Mouse (Mus musculus) common myeloid progenitor, adult 5-6 weeks (primary cell): Measurements from ENCODE around the gene Gpatch4. TPM values are rescaled to one million over a fixed set of nuclear protein-coding genes. Genes with fewer than 3 reads are reported as not detected.
A peak's percentile ranks its signal among the peaks of the same experiment; 100 is the strongest.

ENCODE experiments used
- ATAC-seq: replicated peaks from 2 replicates; pipeline ENCODE4 v1.8.0; 2016; ENCODE audit warnings: low read depth, mild to moderate bottlenecking, moderate TSS enrichment, inconsistent platforms; ENCODE audit not compliant: poor library complexity, severe bottlenecking
- total RNA-seq: library from RNA; stranded (forward); fragments of 200-1000, 187-1606 nt; gene quantifications from 2 replicates; pipeline ENCODE4 v1.2.3, GENCODE M21; 2017

Gene Gpatch4
- total RNA-seq, 1 experiment from 2014 or later = 65.8 TPM

DNA sequence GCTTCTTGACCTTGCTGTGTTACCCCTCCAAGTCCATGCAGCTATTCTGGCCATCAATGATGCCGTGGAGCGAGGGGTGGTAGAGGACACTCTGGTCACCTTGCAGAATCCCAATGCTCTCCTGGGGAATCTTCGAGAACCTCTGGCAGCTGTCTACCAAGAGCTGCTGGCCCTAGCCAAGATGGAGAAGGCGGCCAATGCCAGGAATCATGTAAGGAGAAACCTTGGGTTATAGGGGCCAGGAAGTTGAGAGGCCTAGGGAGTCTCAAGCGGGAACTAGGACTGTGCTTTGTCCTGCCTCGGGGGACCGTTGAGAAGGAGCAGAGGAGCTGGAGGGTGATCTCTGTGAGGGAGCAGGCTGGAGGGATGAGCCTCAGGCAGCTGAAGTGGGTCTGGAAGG, 47.2 kb downstream of the Gpatch4 start:
- no peak for ATAC-seq

DNA sequence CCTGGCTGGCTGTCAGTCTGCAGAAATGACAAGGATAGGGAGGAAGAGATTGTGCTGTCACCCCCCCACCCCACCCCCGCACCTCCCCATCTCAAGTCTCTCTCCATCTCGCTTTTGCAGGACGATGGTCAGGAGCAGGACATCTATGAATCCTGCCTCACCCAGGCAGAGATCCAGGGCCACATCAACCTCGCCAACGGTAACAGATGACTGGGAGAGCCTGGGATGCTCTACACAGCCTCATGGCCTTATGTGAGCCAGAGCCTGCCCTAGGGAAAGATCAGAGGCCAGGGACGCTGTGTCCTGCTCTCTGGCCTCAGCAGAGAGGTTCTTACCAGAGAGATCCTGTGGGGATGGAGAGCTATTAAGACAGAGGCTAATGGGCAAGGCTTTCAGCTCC, 47.7 kb downstream of the Gpatch4 start:
- ATAC-seq = no peak

DNA sequence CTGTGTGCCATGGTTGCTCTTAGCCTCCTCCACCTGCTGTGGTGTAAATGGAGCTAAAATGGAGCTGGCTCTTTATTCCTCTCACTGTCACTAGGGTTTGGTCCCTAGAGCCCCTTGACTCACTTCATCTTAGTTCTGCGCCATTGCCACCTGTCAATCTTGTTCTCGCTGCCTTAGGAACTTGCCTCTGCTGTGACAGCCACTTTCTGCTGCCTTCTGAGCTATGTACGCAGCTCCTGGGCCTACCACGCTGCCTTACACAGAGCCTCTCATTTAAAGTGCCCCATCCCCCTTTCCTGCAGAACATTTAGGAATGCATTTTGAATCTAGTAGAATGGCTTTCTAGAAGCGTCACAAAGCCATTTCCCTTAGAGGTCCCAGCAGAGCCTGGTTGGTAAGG, 51.2 kb downstream of the Gpatch4 start:
- no peak for ATAC-seq

DNA sequence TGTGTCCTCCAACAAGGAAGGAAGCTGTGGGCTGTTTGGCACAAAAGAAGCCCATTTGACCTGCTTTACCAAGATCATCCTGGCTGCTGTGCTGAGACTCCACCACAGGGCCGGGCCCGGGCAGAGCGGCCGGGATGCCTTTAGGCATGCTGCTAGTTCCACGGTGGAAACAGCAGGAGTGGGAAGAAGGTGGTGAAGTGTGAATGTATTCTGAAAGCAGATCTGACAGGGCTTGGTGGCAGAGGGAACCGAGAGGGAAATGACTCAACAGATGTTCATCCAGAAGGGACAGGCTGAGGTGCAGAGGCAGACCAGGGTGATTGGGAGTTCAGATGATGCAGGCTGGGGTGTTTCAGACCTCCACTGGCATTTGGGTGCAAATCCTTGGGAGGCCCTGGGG, 54.8 kb downstream of the Gpatch4 start:
- ATAC-seq = peak; percentile 48

DNA sequence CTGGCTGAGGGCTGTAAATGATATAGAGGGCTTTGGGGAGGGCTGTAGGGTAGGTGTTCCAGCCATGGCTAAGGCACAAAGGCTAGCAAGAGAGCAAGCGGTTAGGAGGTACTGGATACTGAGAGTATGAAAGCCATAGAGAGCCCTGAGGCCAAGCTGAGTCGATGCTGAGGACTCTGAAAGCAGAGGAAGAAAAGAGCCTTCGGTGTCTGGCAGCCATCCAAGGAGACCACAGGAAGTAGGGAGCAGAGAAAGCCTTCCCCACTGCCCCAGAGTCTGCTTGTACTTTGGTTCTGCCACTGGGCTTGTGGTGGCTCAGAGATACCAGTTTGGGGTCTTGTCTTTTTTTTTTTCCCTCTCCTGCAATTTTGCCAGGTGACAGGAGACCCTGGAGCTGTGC, 57.3 kb downstream of the Gpatch4 start:
- ATAC-seq = peak; percentile 44

DNA sequence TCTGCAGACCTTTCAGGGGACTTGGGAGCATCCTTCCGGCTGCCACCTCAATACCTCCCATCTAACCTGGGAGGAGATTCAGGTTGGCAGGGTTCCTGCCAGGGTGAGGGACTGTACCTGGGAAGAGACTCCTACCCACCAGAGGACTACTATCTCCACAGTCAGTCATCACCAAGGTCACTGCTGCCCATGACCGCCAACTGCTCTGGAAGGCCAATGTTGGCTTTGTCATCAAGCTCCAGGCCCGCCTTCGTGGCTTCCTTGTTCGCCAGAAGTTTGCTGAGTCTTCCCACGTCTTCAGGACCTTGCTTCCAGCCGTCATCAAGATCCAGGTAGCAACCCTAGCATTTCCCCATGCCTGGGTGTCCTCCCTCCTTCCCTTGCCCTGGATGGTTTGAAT, 58.8 kb downstream of the Gpatch4 start:
- no peak for ATAC-seq

DNA sequence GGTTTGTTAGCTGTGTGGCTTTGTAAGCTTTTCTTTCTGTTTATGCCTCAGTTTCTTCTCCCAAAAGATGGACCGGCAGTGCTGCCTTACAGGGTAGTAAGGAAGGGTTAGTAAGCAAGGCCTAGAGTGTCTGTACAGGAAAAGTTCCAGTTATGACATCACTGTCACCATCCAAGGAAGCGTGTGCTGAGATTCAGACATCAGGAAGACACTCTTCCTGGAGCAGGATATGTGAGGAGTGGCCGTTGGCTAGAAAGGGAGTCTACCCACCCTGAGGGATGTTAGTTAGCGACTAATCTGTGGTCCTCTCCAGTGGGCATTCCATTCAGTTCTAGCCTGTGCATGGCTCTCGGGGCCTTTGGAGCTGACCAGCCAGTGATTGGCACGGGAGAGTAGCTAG, 59.3 kb downstream of the Gpatch4 start:
- no peak for ATAC-seq

DNA sequence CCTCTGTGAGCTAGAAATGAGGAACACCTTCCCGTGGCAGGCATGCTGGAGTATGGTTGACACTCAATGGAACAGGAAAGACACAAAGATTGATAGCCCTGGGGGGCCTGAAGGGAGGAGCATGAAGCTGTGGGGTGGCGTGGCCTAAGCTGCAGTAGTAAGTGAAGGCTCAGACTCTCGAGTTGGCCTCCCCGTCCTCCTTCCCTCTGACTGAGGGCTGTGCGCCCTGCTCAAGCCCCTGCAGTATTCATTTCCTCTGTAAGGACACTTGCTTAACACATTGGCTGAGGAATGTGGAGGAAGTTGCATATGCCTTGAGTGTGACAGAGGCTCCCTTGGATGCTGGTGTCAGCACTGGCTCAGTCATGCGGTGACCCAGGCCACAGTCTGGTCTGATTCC, 59.7 kb downstream of the Gpatch4 start:
- ATAC-seq = peak; percentile 59

Other genes starting within 250 kb of the Gpatch4 start
- not detected in 2 replicates for gene Ntrk1, start 247.9 kb upstream of the Gpatch4 start, total RNA-seq
- gene Insrr, start 246.2 kb upstream of the Gpatch4 start, total RNA-seq = not detected in 2 replicates
- gene Pear1, start 218.8 kb upstream of the Gpatch4 start, total RNA-seq = 6.8 and 9.6 TPM in 2 replicates
- gene Sh2d2a, start 196.4 kb upstream of the Gpatch4 start, total RNA-seq = 0.59 TPM in 1 of 2 replicates, not detected in the other
- 31.6 and 42.4 TPM in 2 replicates for gene Prcc, start 157.5 kb upstream of the Gpatch4 start, total RNA-seq
- 529 and 635 TPM in 2 replicates for gene Hdgf, start 136.8 kb upstream of the Gpatch4 start, total RNA-seq
- 114 and 121 TPM in 2 replicates for gene Mrpl24, start 123.6 kb upstream of the Gpatch4 start, total RNA-seq
- gene Isg20l2, start 112.8 kb upstream of the Gpatch4 start, total RNA-seq = 50.2 and 56.6 TPM in 2 replicates
- gene Rrnad1, start 112.4 kb upstream of the Gpatch4 start, total RNA-seq = 11.3 and 13.5 TPM in 2 replicates
- 2.0 TPM in 1 of 2 replicates, not detected in the other for gene Crabp2, start 94.4 kb upstream of the Gpatch4 start, total RNA-seq
- 0.09 TPM in 1 of 2 replicates, not detected in the other for gene Nes, start 72.0 kb upstream of the Gpatch4 start, total RNA-seq
- not detected in 2 replicates for gene Bcan, start 42.9 kb upstream of the Gpatch4 start, total RNA-seq
- not detected in 2 replicates for gene Hapln2, start 15.5 kb upstream of the Gpatch4 start, total RNA-seq
- 29.6 and 33.9 TPM in 2 replicates for gene Naxe, start 15.4 kb downstream of the Gpatch4 start, total RNA-seq
- not detected in 2 replicates for gene Ttc24, start 35.2 kb downstream of the Gpatch4 start, total RNA-seq
- gene Iqgap3, start 38.9 kb downstream of the Gpatch4 start, total RNA-seq = 13.5 and 17.2 TPM in 2 replicates
- 32.2 and 46.4 TPM in 2 replicates for gene Mef2d, start 99.3 kb downstream of the Gpatch4 start, total RNA-seq
- gene Rhbg, start 211.6 kb downstream of the Gpatch4 start, total RNA-seq = not detected in 2 replicates
- not detected in 2 replicates for gene Gm38392, start 244.1 kb downstream of the Gpatch4 start, total RNA-seq